Mouse (Mus musculus) ES-E14 (cell line): ENCODE results near the gene Irf4. TPM values are rescaled to one million over a fixed set of nuclear protein-coding genes. Genes with fewer than 3 reads are reported as not detected.

Experiments used
- DNase-seq: peaks from one replicate; pipeline ENCODE4 v3.0.0-alpha.2; 2013; ENCODE audit warnings: low read depth, low spot score
- H3K27ac ChIP-seq: 2 replicates; pipeline ENCODE4 v1.5.1; 2012; ENCODE audit warnings: low read depth, mild to moderate bottlenecking, low read length, moderate library complexity, mixed read lengths; ENCODE audit not compliant: poor library complexity, insufficient read depth, severe bottlenecking
- H3K36me3 ChIP-seq: 2 replicates; pipeline ENCODE4 v1.6.1; 2012; ENCODE audit warnings: mild to moderate bottlenecking, low read length, moderate library complexity, mixed read lengths; ENCODE audit not compliant: control insufficient read depth, poor library complexity, insufficient read depth, severe bottlenecking
- H3K4me1 ChIP-seq, 2 experiments: fragments of 150-350 bp in 1 of 2; sonication (generic) in 1 of 2; 2 replicates each; pipeline ENCODE4 v1.6.1; 2012; ENCODE audit warnings: low read length in 2 of 2, mild to moderate bottlenecking in 1 of 2, mixed read lengths in 1 of 2; ENCODE audit not compliant: control insufficient read depth in 2 of 2, insufficient read depth in 2 of 2, poor library complexity in 1 of 2
- H3K4me3 ChIP-seq, 2 experiments: fragments of 150-350 bp in 1 of 2; sonication (generic) in 1 of 2; 2 replicates each; pipeline ENCODE4 v1.5.1; 2012; ENCODE audit warnings: low read length in 2 of 2, low read depth in 1 of 2, mild to moderate bottlenecking in 1 of 2, mixed read lengths in 1 of 2; ENCODE audit not compliant: insufficient read depth in 1 of 2, poor library complexity in 1 of 2, severe bottlenecking in 1 of 2
- H3K9ac ChIP-seq: 2 replicates; pipeline ENCODE4 v1.6.1; 2012; ENCODE audit warnings: low read depth, mild to moderate bottlenecking, low read length, mixed read lengths; ENCODE audit not compliant: poor library complexity, insufficient read depth, severe bottlenecking
- H3K9me3 ChIP-seq: fragments of 150-350 bp; sonication (generic); 2 replicates; pipeline ENCODE4 v1.6.1; 2012; ENCODE audit warnings: low read depth, mild to moderate bottlenecking, low read length; ENCODE audit not compliant: control insufficient read depth, insufficient read depth
- CHD2 ChIP-seq: IDR thresholded peaks from 2 replicates; pipeline ENCODE4 v1.6.1; 2014; ENCODE audit warnings: mild to moderate bottlenecking, low read depth, low read length, inconsistent platforms
- HCFC1 ChIP-seq: IDR thresholded peaks from 2 replicates; pipeline ENCODE4 v1.6.1; 2012; ENCODE audit warnings: low read length, inconsistent platforms, borderline replicate concordance; ENCODE audit not compliant: insufficient read depth
- MAFK ChIP-seq: IDR thresholded peaks from 2 replicates; pipeline ENCODE4 v1.6.1; 2014; ENCODE audit warnings: mild to moderate bottlenecking, low read depth, low read length, inconsistent platforms; ENCODE audit not compliant: insufficient read depth
- ZC3H11A ChIP-seq: IDR thresholded peaks from 2 replicates; pipeline ENCODE4 v1.6.1; 2012; ENCODE audit warnings: low read depth, mild to moderate bottlenecking, inconsistent platforms, low read length, borderline replicate concordance
- ZNF384 ChIP-seq: IDR thresholded peaks from 2 replicates; pipeline ENCODE4 v1.6.1; 2012; ENCODE audit warnings: low read depth, low read length, inconsistent platforms
- in situ Hi-C, 2 experiments: fragments of 600-800 bp; cut with MboI; formaldehyde crosslinking; loops; one replicate each; pipeline ENCODE4 v1.15.1; 2025; ENCODE audit warnings: low sequenced_read_pairs in 2 of 2, inconsistent platforms in 1 of 2; ENCODE audit not compliant: unreplicated experiment in 2 of 2
- total RNA-seq: library from RNA; depleted of rRNA; stranded (reverse); fragments of 300-350 nt; gene quantifications from 2 replicates; pipeline ENCODE4 v1.2.3, GENCODE M21; 2012

Gene Irf4
- total RNA-seq, 1 experiment = 0.45 TPM

GRCm38 (mm10) chr13:30724691-30725271 is 24.2 kb upstream of the Irf4 start:
- TF ChIP-seq CHD2 (no peak), ZNF384 (no peak)
- Histone ChIP-seq H3K4me3 (no peak overlapping the region), H3K4me1 (no peaks in the 10 kb centered on the region), H3K9me3 (no peaks in the 10 kb centered on the region), H3K9ac (no peak overlapping the region), H3K36me3 (no peaks in the 10 kb centered on the region), H3K27ac (no peak overlapping the region)
- DNase-seq = no peak
- in situ Hi-C loops = no loop called here

GRCm38 (mm10) chr13:30726879-30727278 is 22.1 kb upstream of the Irf4 start:
- Histone ChIP-seq H3K9me3 (no peaks in the 10 kb centered on the region), H3K4me1 (no peaks in the 10 kb centered on the region), H3K9ac (no peak overlapping the region), H3K27ac (no peak overlapping the region), H3K4me3 (no peak overlapping the region), H3K36me3 (no peaks in the 10 kb centered on the region)
- no peak for DNase-seq
- in situ Hi-C loops = no loop called here
- TF ChIP-seq HCFC1 (no peak), MAFK (no peak), ZNF384 (no peak), CHD2 (no peak), ZC3H11A (no peak)

- Histone ChIP-seq H3K9me3 (no peaks in the 10 kb centered on the region), H3K9ac (no peak overlapping the region), H3K36me3 (no peaks in the 10 kb centered on the region), H3K4me1 (no peaks in the 10 kb centered on the region), H3K27ac (no peak overlapping the region), H3K4me3 (no peak overlapping the region)
- DNase-seq = no peak
- TF ChIP-seq ZNF384 (no peak), ZC3H11A (no peak), CHD2 (no peak), HCFC1 (no peak), MAFK (no peak)
- in situ Hi-C loops = no loop called here
Observed at GRCm38 (mm10) chr13:30728155-30728554, 20.9 kb upstream of the Irf4 start.

- no peaks in the 10 kb centered on the region for H3K36me3 ChIP-seq
- no peak overlapping the region for H3K4me3 ChIP-seq
- H3K9me3 ChIP-seq = no peaks in the 10 kb centered on the region
- H3K9ac ChIP-seq = no peak overlapping the region
- in situ Hi-C loops = no loop called here
- no peaks in the 10 kb centered on the region for H3K4me1 ChIP-seq
- TF ChIP-seq ZC3H11A = no peak
- TF ChIP-seq HCFC1 = no peak
- TF ChIP-seq CHD2 = no peak
- no peak for TF ChIP-seq ZNF384
- no peak for TF ChIP-seq MAFK
- H3K27ac ChIP-seq = no peak overlapping the region
- DNase-seq = no peak
Observed at GRCm38 (mm10) chr13:30729245-30729644, 19.8 kb upstream of the Irf4 start.
